Mouse (Mus musculus) C2C12 (cell line): Measurements from ENCODE around the gene Pgbd1. TPM values are rescaled to one million over a fixed set of nuclear protein-coding genes. Genes with fewer than 3 reads are reported as not detected.

ENCODE experiments used
- H3K27me3 ChIP-seq: one replicate; pipeline ENCODE4 v1.6.1; 2011; ENCODE audit not compliant: control insufficient read depth, insufficient read depth, insufficient read length
- H3K36me3 ChIP-seq: one replicate; pipeline ENCODE4 v1.6.1; 2011; ENCODE audit not compliant: control insufficient read depth, insufficient read depth
- H3K4me3 ChIP-seq: one replicate; pipeline ENCODE4 v1.5.1; 2011; ENCODE audit warnings: mild to moderate bottlenecking, control low read depth; ENCODE audit not compliant: poor library complexity, insufficient read depth, severe bottlenecking
- H3K79me2 ChIP-seq: one replicate; pipeline ENCODE4 v1.6.1; 2011; ENCODE audit not compliant: control insufficient read depth, insufficient read depth
- H3K79me3 ChIP-seq: one replicate; pipeline ENCODE4 v1.6.1; 2011; ENCODE audit warnings: low read depth, control low read depth
- H3ac ChIP-seq: one replicate; pipeline ENCODE3; 2011; ENCODE audit warnings: low read depth; ENCODE audit not compliant: control insufficient read depth, insufficient read length
- CEBPB ChIP-seq: IDR thresholded peaks from one replicate; pipeline ENCODE4 v1.6.1; 2011; ENCODE audit warnings: low read depth, mild to moderate bottlenecking, control low read depth, moderate library complexity
- CTCF ChIP-seq: IDR thresholded peaks from one replicate; pipeline ENCODE4 v1.5.1; 2011; ENCODE audit not compliant: control insufficient read depth, insufficient read depth, insufficient read length
- FOSL1 ChIP-seq: IDR thresholded peaks from one replicate; pipeline ENCODE4 v1.8.0; 2011; ENCODE audit warnings: mild to moderate bottlenecking, low read length; ENCODE audit not compliant: poor library complexity, insufficient read depth, severe bottlenecking
- MAX ChIP-seq: IDR thresholded peaks from one replicate; pipeline ENCODE4 v1.6.1; 2011; ENCODE audit warnings: mild to moderate bottlenecking, control low read depth
- MYOD1 ChIP-seq: IDR thresholded peaks from one replicate; pipeline ENCODE4 v1.6.1; 2011; ENCODE audit warnings: low read depth; ENCODE audit not compliant: control insufficient read depth, insufficient read length
- MYOG ChIP-seq: IDR thresholded peaks from one replicate; pipeline ENCODE4 v1.6.1; 2011; ENCODE audit not compliant: control insufficient read depth, insufficient read length; ENCODE audit errors: extremely low read depth
- USF1 ChIP-seq: IDR thresholded peaks from one replicate; pipeline ENCODE4 v1.6.1; 2011; ENCODE audit warnings: low read depth, mild to moderate bottlenecking, control low read depth, moderate library complexity
- microRNA-seq: library from miRNA; unstranded; fragments of <30 nt; microRNA quantifications from one replicate; pipeline ENCODE4, GENCODE M21; 2019; ENCODE audit warnings: borderline microRNAs expressed
- polyA plus RNA-seq: library from polyadenylated mRNA; unstranded; fragments of >200 nt; fragmentation: generic; extraction: Trizol; gene quantifications from one replicate; pipeline ENCODE4 v1.2.1, GENCODE M21; 2012; ENCODE audit warnings: missing spikeins

Gene Pgbd1
- polyA plus RNA-seq, 1 experiment, result 0.20 TPM

DNA sequence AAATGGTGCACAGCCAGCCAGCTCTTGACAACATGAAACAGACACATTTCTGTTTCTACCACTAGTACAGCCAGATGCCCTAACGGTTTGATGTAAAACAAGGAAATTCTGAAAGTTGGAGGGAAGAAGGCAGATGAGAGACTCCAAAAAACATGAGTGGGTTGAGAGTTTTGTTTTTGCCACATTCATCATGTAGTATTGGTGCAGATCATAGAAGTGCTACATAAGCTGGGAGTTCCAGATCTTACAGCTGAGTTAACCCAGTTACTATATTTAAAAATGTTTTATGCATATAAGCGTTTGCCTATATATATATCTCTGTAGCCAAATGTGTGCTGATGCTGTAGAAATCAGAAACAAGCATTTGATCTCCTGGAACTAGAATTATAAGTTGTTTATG lies 68.2 kb downstream of the Pgbd1 start:
- H3K36me3 ChIP-seq, result peaks cover 22% of the 10 kb centered on the region
- no peak overlapping the region for H3K4me3 ChIP-seq
- H3K27me3 ChIP-seq, result no peaks in the 10 kb centered on the region
- no peak overlapping the region for H3ac ChIP-seq
- H3K79me3 ChIP-seq, result no peaks in the 10 kb centered on the region
- no peaks in the 10 kb centered on the region for H3K79me2 ChIP-seq
- TF ChIP-seq CEBPB, result no peak
- no peak for TF ChIP-seq MYOD1
- TF ChIP-seq MYOG, result no peak
- TF ChIP-seq CTCF, result no peak
- TF ChIP-seq USF1, result no peak
- TF ChIP-seq MAX, result no peak
- no peak for TF ChIP-seq FOSL1

Small RNAs within 50 kb of the gene (microRNA-seq; reads per million reads assigned to microRNA genes)
- gene Mir1896 (not detected), gene Mir6942 (0.20 reads per million)

Other genes with a start within 250 kb of the Pgbd1 start
- not detected for gene Gpx5, start 148.3 kb downstream of the Pgbd1 start, polyA plus RNA-seq
- gene Gpx6, start 128.9 kb downstream of the Pgbd1 start, polyA plus RNA-seq, result not detected
- gene Olfr1367, start 94.1 kb downstream of the Pgbd1 start, polyA plus RNA-seq, result not detected
- gene Zscan12, start 78.2 kb downstream of the Pgbd1 start, polyA plus RNA-seq, result 3.1 TPM
- gene Zkscan3, start 38.3 kb downstream of the Pgbd1 start, polyA plus RNA-seq, result 10.2 TPM
- gene Zscan26, start 12.7 kb upstream of the Pgbd1 start, polyA plus RNA-seq, result 3.5 TPM
- gene Nkapl, start 27.5 kb upstream of the Pgbd1 start, polyA plus RNA-seq, result 0.02 TPM
- not detected for gene Zkscan4, start 37.8 kb upstream of the Pgbd1 start, polyA plus RNA-seq
- gene Gm10065, start 38.4 kb upstream of the Pgbd1 start, polyA plus RNA-seq, result not detected
- gene AK157302, start 54.2 kb upstream of the Pgbd1 start, polyA plus RNA-seq, result 0.23 TPM
- 22.1 TPM for gene Gm11273, start 60.4 kb upstream of the Pgbd1 start, polyA plus RNA-seq
- gene Zkscan8, start 90.1 kb upstream of the Pgbd1 start, polyA plus RNA-seq, result 0.97 TPM
- gene Olfr1366, start 101.8 kb upstream of the Pgbd1 start, polyA plus RNA-seq, result 0.02 TPM
- gene Olfr1535, start 118.8 kb upstream of the Pgbd1 start, polyA plus RNA-seq, result not detected
- not detected for gene Olfr1364, start 140.7 kb upstream of the Pgbd1 start, polyA plus RNA-seq
- not detected for gene Olfr1362, start 173.0 kb upstream of the Pgbd1 start, polyA plus RNA-seq
- 0.01 TPM for gene Olfr11, start 201.5 kb upstream of the Pgbd1 start, polyA plus RNA-seq
- not detected for gene Olfr1361, start 222.3 kb upstream of the Pgbd1 start, polyA plus RNA-seq
- not detected for gene Olfr1360, start 236.3 kb upstream of the Pgbd1 start, polyA plus RNA-seq